Comparison of ENCODE assay signal across 8 mouse cellular contexts in the genomic region with DNA sequence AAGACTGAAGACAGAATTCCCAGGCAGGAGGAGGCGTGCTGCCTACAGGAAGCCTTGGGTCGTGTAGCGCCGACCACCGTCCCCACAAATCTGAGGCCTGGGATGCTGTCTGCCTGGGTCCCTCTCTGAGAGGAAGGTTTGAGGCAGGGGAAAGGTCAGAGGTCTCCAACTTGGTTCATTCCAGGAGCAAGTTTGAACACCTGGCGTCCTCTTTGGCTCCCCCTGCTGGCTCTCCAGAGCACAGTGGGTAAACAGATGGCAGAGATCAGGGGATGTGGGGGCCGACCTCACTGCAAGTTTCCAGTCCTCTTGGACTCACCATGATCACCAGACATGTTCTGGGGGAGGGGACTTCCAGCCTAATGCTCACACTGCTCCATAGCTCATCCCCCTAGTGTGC. TPM values are rescaled to one million over a fixed set of nuclear protein-coding genes. Genes with fewer than 3 reads are reported as not detected.
A peak's percentile ranks its signal among the peaks of the same experiment; 100 is the strongest.
DNase-seq lines count a peak whose midpoint lies in the region; ATAC-seq and TF ChIP-seq lines count a peak whose summit lies in the region.

No protein-coding gene starts in this region.

- H3K4me1 ChIP-seq in intestine, embryonic 14.5 days (replicated peaks; ENCODE audit: control insufficient read depth, insufficient read depth, low read length), result no peaks in the 10 kb centered on the region
- H3K4me1 ChIP-seq in intestine, embryonic 15.5 days (replicated peaks), result 0 out of 2 replicates have a peak, but pooled peaks cover 15% of the 10 kb centered on the region
- H3K4me1 ChIP-seq in E14TG2a.4 (replicated peaks; ENCODE audit: low read depth, low read length), result peaks cover 63% of the 10 kb centered on the region
- H3K4me1 ChIP-seq in liver, adult 2 months (ENCODE audit: control insufficient read depth, insufficient read depth, low read length), result no peaks in the 10 kb centered on the region
- H3K4me1 ChIP-seq in neural tube, embryonic 11.5 days (ENCODE audit: control insufficient read depth, insufficient read depth, low read length), result no peaks in the 10 kb centered on the region; the same call in 1 of the 2 replicates

- H3K4me3 ChIP-seq in intestine, embryonic 14.5 days (ENCODE audit: low read depth, low read length), result no peak overlapping the region
- H3K4me3 ChIP-seq in intestine, embryonic 15.5 days (replicated peaks), result no peak overlapping the region
- peak overlapping the region; percentile 64 for H3K4me3 ChIP-seq in E14TG2a.4 (replicated peaks; ENCODE audit: low read length)
- H3K4me3 ChIP-seq in liver, adult 2 months (ENCODE audit: insufficient read depth, low read depth, low read length), result no peak overlapping the region
- H3K4me3 ChIP-seq in neural tube, embryonic 11.5 days (ENCODE audit: low read depth, low read length), result no peak overlapping the region

- 0 out of 2 replicates have a peak, but pooled peaks cover 15% of the 10 kb centered on the region for H3K36me3 ChIP-seq in intestine, embryonic 14.5 days (ENCODE audit: control insufficient read depth, insufficient read depth, low read length)
- H3K36me3 ChIP-seq in intestine, embryonic 15.5 days, result 0 out of 2 replicates have a peak, but pooled peaks cover 8% of the 10 kb centered on the region
- peaks cover 53% of the 10 kb centered on the region for H3K36me3 ChIP-seq in E14TG2a.4 (ENCODE audit: insufficient read depth, low read length)
- H3K36me3 ChIP-seq in liver, adult 2 months (ENCODE audit: control insufficient read depth, insufficient read depth, low read length), result no peaks in the 10 kb centered on the region
- no peaks in the 10 kb centered on the region for H3K36me3 ChIP-seq in neural tube, embryonic 11.5 days (ENCODE audit: control insufficient read depth, insufficient read depth, low read length)

- no peaks in the 10 kb centered on the region for H3K79me2 ChIP-seq in liver, adult 2 months (ENCODE audit: control insufficient read depth, insufficient read depth, low read length)

- H3K27me3 ChIP-seq in intestine, embryonic 14.5 days (replicated peaks; ENCODE audit: control insufficient read depth, insufficient read depth, low read length), result no peaks in the 10 kb centered on the region
- H3K27me3 ChIP-seq in intestine, embryonic 15.5 days (replicated peaks), result no peaks in the 10 kb centered on the region
- H3K27me3 ChIP-seq in E14TG2a.4 (ENCODE audit: insufficient read depth, low read length), result no peaks in the 10 kb centered on the region
- no peaks in the 10 kb centered on the region for H3K27me3 ChIP-seq in liver, adult 2 months (ENCODE audit: control insufficient read depth, insufficient read depth, low read length)
- no peaks in the 10 kb centered on the region for H3K27me3 ChIP-seq in neural tube, embryonic 11.5 days (ENCODE audit: control insufficient read depth, insufficient read depth, low read length)

- H3K9me3 ChIP-seq in intestine, embryonic 14.5 days (ENCODE audit: control insufficient read depth, low read length), result no peaks in the 10 kb centered on the region
- H3K9me3 ChIP-seq in intestine, embryonic 15.5 days, result no peaks in the 10 kb centered on the region
- H3K9me3 ChIP-seq in E14TG2a.4 (ENCODE audit: low read length), result no peaks in the 10 kb centered on the region
- no peaks in the 10 kb centered on the region for H3K9me3 ChIP-seq in neural tube, embryonic 11.5 days (ENCODE audit: control insufficient read depth, low read length)

- H3K4me2 ChIP-seq in intestine, embryonic 14.5 days (ENCODE audit: low read length), result no peak overlapping the region
- no peak overlapping the region for H3K4me2 ChIP-seq in intestine, embryonic 15.5 days (replicated peaks)
- no peak overlapping the region for H3K4me2 ChIP-seq in neural tube, embryonic 11.5 days (ENCODE audit: low read depth)

- H3K9ac ChIP-seq in intestine, embryonic 14.5 days (ENCODE audit: low read length), result no peak overlapping the region
- H3K9ac ChIP-seq in intestine, embryonic 15.5 days, result no peak overlapping the region
- H3K9ac ChIP-seq in liver, adult 2 months (ENCODE audit: low read depth, low read length), result no peak overlapping the region
- H3K9ac ChIP-seq in neural tube, embryonic 11.5 days (ENCODE audit: low read length), result no peak overlapping the region

- no peak overlapping the region for H3K27ac ChIP-seq in intestine, embryonic 14.5 days (ENCODE audit: low read depth)
- no peak overlapping the region for H3K27ac ChIP-seq in intestine, embryonic 15.5 days
- no peak overlapping the region for H3K27ac ChIP-seq in liver, adult 2 months (replicated peaks; ENCODE audit: insufficient read depth, low read depth, low read length)
- no peak overlapping the region for H3K27ac ChIP-seq in neural tube, embryonic 11.5 days (ENCODE audit: low read depth, low read length)

- peak; percentile 72 for DNase-seq in intestine, embryonic 14.5 days (ENCODE audit: low spot score)
- peak; percentile 50 for DNase-seq in cerebellum, adult 11-12 months
- DNase-seq in heart, postnatal 14 days, result peak; percentile 68 to 70
- DNase-seq in liver, adult 2 months (ENCODE audit: extremely low read depth, low read depth, low spot score), result no peak
- DNase-seq in neural tube, embryonic 11.5 days (ENCODE audit: low spot score), result peak; percentile 42
- no peak for DNase-seq in MN1 (ENCODE audit: low spot score)

- peak; percentile 73 for TF ChIP-seq CTCF in E14TG2a.4 (conservative IDR thresholded peaks at IDR 0.05; ENCODE audit: low read length)
- TF ChIP-seq CTCF in liver, adult 2 months (IDR thresholded peaks at IDR 0.05; ENCODE audit: low read depth, low read length), result peak; percentile 81

- ATAC-seq in intestine, embryonic 14.5 days (replicated peaks; ENCODE audit: low FRiP score, low TSS enrichment, low read depth), result no peak
- no peak for ATAC-seq in intestine, embryonic 15.5 days
- ATAC-seq in neural tube, embryonic 11.5 days (ENCODE audit: insufficient read depth, low FRiP score, low TSS enrichment), result no peak

- 51% methylated on average over 7 of the region's 7 CpGs for WGBS in intestine, embryonic 14.5 days
- 53% methylated on average over 7 of the region's 7 CpGs for WGBS in intestine, embryonic 15.5 days
- WGBS in liver, adult 2 months, result 65% methylated on average over 7 of the region's 7 CpGs
- WGBS in neural tube, embryonic 11.5 days, result 54% methylated on average over 7 of the region's 7 CpGs

- TF ChIP-seq POLR2A in liver, adult 2 months (IDR thresholded peaks at IDR 0.05; ENCODE audit: extremely low read depth, insufficient read depth, low read length), result no peak

- intact Hi-C loops in heart, postnatal 14 days (cut with DNase I), result loop anchor here (2.0 kb wide), 1 partner anchor 182 kb away; no protein-coding TSS in a partner anchor

RNA-seq across cellular contexts. Expression of a gene that starts 39.3 kb away (rescaled TPM):
- 124 and 127 TPM in 2 replicates for polyA plus RNA-seq in intestine, embryonic 14.5 days (2014; fragmentation: Nextera tagmentation; extraction: Ambion mirVana)
- 101 and 112 TPM in 2 replicates for polyA plus RNA-seq in intestine, embryonic 15.5 days (2015; fragmentation: Nextera tagmentation; extraction: Ambion mirVana)
- 100 to 1,000 TPM; 122 to 138 TPM for total RNA-seq in heart, postnatal 14 days (2021)
- total RNA-seq in liver, adult 2 months (2014; rRNA removed), result 18.2 and 19.9 TPM in 2 replicates
- polyA plus RNA-seq in liver, adult 2 months (2012; rRNA removed), result 27.7 and 33.5 TPM in 2 replicates
- 64.1 and 64.8 TPM in 2 replicates for polyA plus RNA-seq in neural tube, embryonic 11.5 days (2014; fragmentation: Nextera tagmentation; extraction: Ambion mirVana)

Comparison
In these comparisons a context has a peak if more than half of its experiments do, and no peak if none do; other contexts are left out.
1. DNase-seq: peak in intestine, embryonic 14.5 days (single experiment), cerebellum, adult 11-12 months (single experiment), heart, postnatal 14 days (2 of 2) and neural tube, embryonic 11.5 days (single experiment); none in liver, adult 2 months (single experiment) and MN1 (single experiment).